Mouse (Mus musculus): ENCODE measurements around the gene Dach1. TPM values are rescaled to one million over a fixed set of nuclear protein-coding genes. Genes with fewer than 3 reads are reported as not detected.

Dach1 gene
- polyA plus RNA-seq, 1 experiment from 2014 or later = 7.7 TPM

GRCm38 (mm10) chr14:98155725-98156392, 13.7 kb downstream of the Dach1 start:
- WGBS = 82% methylated on average over 7 of the region's 7 CpGs
- no peaks in the 10 kb centered on the region for H3K27me3 ChIP-seq
- no peak overlapping the region for H3K27ac ChIP-seq
- H3K4me1 ChIP-seq = no peaks in the 10 kb centered on the region
- no peaks in the 10 kb centered on the region for H3K36me3 ChIP-seq
- no peak overlapping the region for H3K9ac ChIP-seq
- no peak overlapping the region for H3K4me2 ChIP-seq
- H3K4me3 ChIP-seq = no peak overlapping the region
- ATAC-seq (ENCODE audit: borderline replicate concordance, extremely low read depth, low FRiP score, low TSS enrichment) = no peak
- H3K9me3 ChIP-seq = no peaks in the 10 kb centered on the region

- Histone ChIP-seq H3K9ac (no peak overlapping the region), H3K9me3 (no peaks in the 10 kb centered on the region), H3K4me1 (no peaks in the 10 kb centered on the region), H3K36me3 (no peaks in the 10 kb centered on the region), H3K27me3 (no peaks in the 10 kb centered on the region), H3K4me2 (no peak overlapping the region), H3K4me3 (no peak overlapping the region), H3K27ac (no peak overlapping the region)
- 41% methylated on average over 7 of the region's 7 CpGs for WGBS
- no peak for ATAC-seq (ENCODE audit: borderline replicate concordance, extremely low read depth, low FRiP score, low TSS enrichment)
Observed at GRCm38 (mm10) chr14:98154832-98155422, 14.6 kb downstream of the Dach1 start.

GRCm38 (mm10) chr14:98141758-98142157, 27.8 kb downstream of the Dach1 start:
- Histone ChIP-seq H3K9ac (no peak overlapping the region), H3K4me2 (no peak overlapping the region), H3K4me1 (0 out of 2 replicates have a peak, but pooled peaks cover 2% of the 10 kb centered on the region), H3K9me3 (no peaks in the 10 kb centered on the region), H3K27ac (no peak overlapping the region), H3K36me3 (no peaks in the 10 kb centered on the region), H3K4me3 (no peak overlapping the region), H3K27me3 (no peaks in the 10 kb centered on the region)
- no peak for ATAC-seq (ENCODE audit: borderline replicate concordance, extremely low read depth, low FRiP score, low TSS enrichment)
- 37% methylated on average over 2 of the region's 2 CpGs for WGBS

GRCm38 (mm10) chr14:98138873-98139665, 30.5 kb downstream of the Dach1 start:
- ATAC-seq (ENCODE audit: borderline replicate concordance, extremely low read depth, low FRiP score, low TSS enrichment) = no peak
- H3K4me2 ChIP-seq = no peak overlapping the region

GRCm38 (mm10) chr14:98134546-98134945, 35.0 kb downstream of the Dach1 start:
- ATAC-seq (ENCODE audit: borderline replicate concordance, extremely low read depth, low FRiP score, low TSS enrichment) = no peak
- Histone ChIP-seq H3K27ac (no peak overlapping the region), H3K4me3 (no peak overlapping the region), H3K9me3 (no peaks in the 10 kb centered on the region), H3K4me1 (0 out of 2 replicates have a peak, but pooled peaks cover 2% of the 10 kb centered on the region), H3K9ac (no peak overlapping the region), H3K4me2 (no peak overlapping the region), H3K36me3 (no peaks in the 10 kb centered on the region), H3K27me3 (no peaks in the 10 kb centered on the region)
- WGBS = 39% methylated on average over 4 of the region's 4 CpGs

More at GRCm38 (mm10) chr14:98138873-98139665, 30.5 kb downstream of the Dach1 start:
- no peak overlapping the region for H3K27ac ChIP-seq
- no peaks in the 10 kb centered on the region for H3K27me3 ChIP-seq
- 0 out of 2 replicates have a peak, but pooled peaks cover 2% of the 10 kb centered on the region for H3K4me1 ChIP-seq
- no peak overlapping the region for H3K4me3 ChIP-seq
- no peaks in the 10 kb centered on the region for H3K9me3 ChIP-seq
- no peak overlapping the region for H3K9ac ChIP-seq
- H3K36me3 ChIP-seq = no peaks in the 10 kb centered on the region
- WGBS = 58% methylated on average over 3 of the region's 3 CpGs

- Histone ChIP-seq H3K27me3 (no peaks in the 10 kb centered on the region), H3K36me3 (no peaks in the 10 kb centered on the region), H3K9ac (no peak overlapping the region), H3K4me3 (no peak overlapping the region), H3K4me1 (no peaks in the 10 kb centered on the region), H3K4me2 (no peak overlapping the region), H3K27ac (no peak overlapping the region), H3K9me3 (no peaks in the 10 kb centered on the region)
- ATAC-seq (ENCODE audit: borderline replicate concordance, extremely low read depth, low FRiP score, low TSS enrichment) = no peak
- WGBS = 50% methylated on average over 1 of the region's 1 CpGs
Observed at GRCm38 (mm10) chr14:98123032-98123431, 46.5 kb downstream of the Dach1 start.

- WGBS = 57% methylated on average over 1 of the region's 1 CpGs
- H3K27me3 ChIP-seq = no peaks in the 10 kb centered on the region
- no peaks in the 10 kb centered on the region for H3K4me1 ChIP-seq
- no peak overlapping the region for H3K9ac ChIP-seq
- H3K9me3 ChIP-seq = no peaks in the 10 kb centered on the region
- no peak overlapping the region for H3K27ac ChIP-seq
- no peak overlapping the region for H3K4me2 ChIP-seq
- no peak overlapping the region for H3K4me3 ChIP-seq
- H3K36me3 ChIP-seq = no peaks in the 10 kb centered on the region
- no peak for ATAC-seq (ENCODE audit: borderline replicate concordance, extremely low read depth, low FRiP score, low TSS enrichment)
Observed at GRCm38 (mm10) chr14:98116627-98117026, 52.9 kb downstream of the Dach1 start.

GRCm38 (mm10) chr14:98113106-98113505, 56.5 kb downstream of the Dach1 start:
- H3K4me2 ChIP-seq = no peak overlapping the region
- H3K27me3 ChIP-seq = no peaks in the 10 kb centered on the region
- H3K9me3 ChIP-seq = no peaks in the 10 kb centered on the region
- no peak overlapping the region for H3K4me3 ChIP-seq
- H3K27ac ChIP-seq = no peak overlapping the region
- no peak overlapping the region for H3K9ac ChIP-seq
- H3K36me3 ChIP-seq = no peaks in the 10 kb centered on the region
- ATAC-seq (ENCODE audit: borderline replicate concordance, extremely low read depth, low FRiP score, low TSS enrichment) = no peak
- 60% methylated on average over 1 of the region's 1 CpGs for WGBS
- H3K4me1 ChIP-seq = no peaks in the 10 kb centered on the region

- no peaks in the 10 kb centered on the region for H3K4me1 ChIP-seq
- H3K4me2 ChIP-seq = no peak overlapping the region
- no peaks in the 10 kb centered on the region for H3K27me3 ChIP-seq
- H3K27ac ChIP-seq = no peak overlapping the region
- 85% methylated on average over 2 of the region's 2 CpGs for WGBS
- H3K36me3 ChIP-seq = no peaks in the 10 kb centered on the region
- no peak for ATAC-seq (ENCODE audit: borderline replicate concordance, extremely low read depth, low FRiP score, low TSS enrichment)
- H3K4me3 ChIP-seq = no peak overlapping the region
- H3K9ac ChIP-seq = no peak overlapping the region
- H3K9me3 ChIP-seq = no peaks in the 10 kb centered on the region
Observed at GRCm38 (mm10) chr14:98109929-98110328, 59.6 kb downstream of the Dach1 start.

GRCm38 (mm10) chr14:98108764-98109163, 60.8 kb downstream of the Dach1 start:
- ATAC-seq (ENCODE audit: borderline replicate concordance, extremely low read depth, low FRiP score, low TSS enrichment) = no peak

GRCm38 (mm10) chr14:98106208-98106607, 63.4 kb downstream of the Dach1 start:
- H3K36me3 ChIP-seq = no peaks in the 10 kb centered on the region
- H3K27ac ChIP-seq = no peak overlapping the region
- no peak for ATAC-seq (ENCODE audit: borderline replicate concordance, extremely low read depth, low FRiP score, low TSS enrichment)
- H3K4me1 ChIP-seq = no peaks in the 10 kb centered on the region
- no peak overlapping the region for H3K4me2 ChIP-seq
- no peak overlapping the region for H3K9ac ChIP-seq
- H3K27me3 ChIP-seq = no peaks in the 10 kb centered on the region
- no peak overlapping the region for H3K4me3 ChIP-seq
- H3K9me3 ChIP-seq = no peaks in the 10 kb centered on the region

More at GRCm38 (mm10) chr14:98108764-98109163, 60.8 kb downstream of the Dach1 start:
- Histone ChIP-seq H3K4me3 (no peak overlapping the region), H3K36me3 (no peaks in the 10 kb centered on the region), H3K9ac (no peak overlapping the region), H3K27ac (no peak overlapping the region), H3K4me1 (no peaks in the 10 kb centered on the region), H3K4me2 (no peak overlapping the region), H3K9me3 (no peaks in the 10 kb centered on the region), H3K27me3 (no peaks in the 10 kb centered on the region)
- 63% methylated on average over 3 of the region's 3 CpGs for WGBS

All from lung, embryonic 15.5 days (tissue).